Mouse (Mus musculus) cerebellum, postnatal 10 days (tissue): ENCODE measurements around the gene Mettl7a2.

Experiments
- DNase-seq, 2 experiments: peaks; one replicate each; pipeline ENCODE4 v3.0.0; 2021; ENCODE audit warnings: mixed read lengths in 2 of 2

Mettl7a2 gene

GRCm38 (mm10) chr15:100401811-100402210, 48.8 kb downstream of the Mettl7a2 start:
- no peak for DNase-seq

DNA sequence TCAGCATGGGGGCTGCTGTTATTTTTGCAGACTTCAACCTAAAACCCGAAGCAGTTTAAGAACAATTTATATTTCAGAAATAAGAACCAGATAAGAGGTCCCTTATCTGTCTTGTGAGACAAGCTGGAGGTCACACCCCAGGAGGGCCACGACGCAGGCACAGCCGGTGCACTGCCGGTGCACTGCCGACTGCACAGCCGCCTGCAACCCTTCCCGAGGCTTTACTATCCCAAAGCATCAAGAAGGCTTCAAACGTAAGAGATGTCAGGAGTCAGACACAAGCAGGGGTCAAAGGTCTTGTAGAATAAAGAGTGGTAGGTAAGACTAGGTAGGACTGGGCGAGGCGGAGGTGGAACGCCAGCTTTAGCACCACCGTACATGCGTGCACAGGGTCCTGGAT, 49.3 kb downstream of the Mettl7a2 start:
- no peak for DNase-seq

DNA sequence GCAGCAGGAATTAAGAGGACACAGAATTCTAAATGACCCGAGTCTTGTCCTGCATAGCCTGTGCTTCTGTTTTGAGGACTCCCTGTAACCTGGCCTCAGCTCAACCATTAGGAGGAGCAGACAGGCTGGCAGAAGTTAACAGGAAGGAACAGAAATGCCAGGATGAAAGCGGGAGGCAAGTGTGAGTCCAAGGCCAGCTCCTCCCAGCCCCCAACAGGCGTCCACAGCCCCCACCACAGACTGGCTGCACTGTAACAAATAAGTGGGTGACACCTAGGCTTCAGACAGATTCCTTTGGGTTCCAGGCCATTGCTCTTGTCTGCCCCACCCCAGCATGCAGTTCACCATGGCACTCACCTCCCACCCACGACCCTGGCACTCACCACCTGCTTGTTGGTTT, 49.8 kb downstream of the Mettl7a2 start:
- DNase-seq = no peak

DNA sequence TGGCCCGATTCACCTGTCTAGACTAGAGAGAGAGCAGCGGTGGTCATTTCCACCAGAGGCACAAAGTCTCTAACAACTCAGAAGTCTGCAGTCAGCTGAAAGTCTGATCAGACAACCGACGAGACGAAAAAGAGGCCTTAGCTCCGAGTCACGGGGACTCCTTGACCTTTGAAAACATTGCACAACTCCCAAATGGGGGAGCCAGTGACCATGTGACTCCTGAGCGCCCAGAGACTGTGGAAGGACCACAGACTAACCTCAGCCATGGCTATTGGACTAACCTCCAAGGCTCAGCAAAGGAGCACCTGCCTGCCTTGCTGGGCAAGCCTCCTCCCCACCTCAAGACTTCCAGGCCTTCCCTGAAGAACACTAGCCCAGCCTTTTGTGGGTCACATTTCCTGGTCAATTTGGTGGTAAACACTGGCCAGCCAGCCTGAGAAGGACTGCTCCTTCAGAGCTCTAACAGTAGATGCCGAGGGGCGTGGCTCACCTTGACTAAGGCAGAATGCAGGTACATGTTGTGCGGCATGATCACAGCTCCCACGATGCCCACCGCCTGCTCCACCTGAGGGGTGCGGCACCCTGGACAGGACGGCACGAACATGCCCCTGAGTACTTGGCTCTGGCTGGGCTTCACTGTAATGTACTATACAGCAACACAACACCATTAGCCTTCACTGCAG, 50.5 kb downstream of the Mettl7a2 start:
- no peak for DNase-seq

GRCm38 (mm10) chr15:100406088-100406487, 53.1 kb downstream of the Mettl7a2 start:
- no peak for DNase-seq

GRCm38 (mm10) chr15:100410918-100411672, 58.1 kb downstream of the Mettl7a2 start:
- DNase-seq = no peak
